Mouse (Mus musculus) ES-Bruce4 (cell line): ENCODE results near the gene Terf2ip. TPM values are rescaled to one million over a fixed set of nuclear protein-coding genes. Genes with fewer than 3 reads are reported as not detected.

Experiments used
- H3K27ac ChIP-seq: 2 replicates; pipeline ENCODE4 v1.5.1; 2012; ENCODE audit warnings: low read length, inconsistent platforms; ENCODE audit not compliant: insufficient read depth
- H3K27me3 ChIP-seq: 2 replicates; pipeline ENCODE4 v1.6.1; 2012; ENCODE audit warnings: mild to moderate bottlenecking, low read length, inconsistent platforms; ENCODE audit not compliant: control insufficient read depth, poor library complexity, insufficient read depth, severe bottlenecking
- H3K36me3 ChIP-seq: 2 replicates; pipeline ENCODE4 v1.6.1; 2012; ENCODE audit warnings: inconsistent platforms, mild to moderate bottlenecking, low read length, moderate library complexity; ENCODE audit not compliant: control insufficient read depth, poor library complexity, insufficient read depth, severe bottlenecking
- H3K4me1 ChIP-seq: one replicate; pipeline ENCODE4 v1.8.1; 2011; ENCODE audit warnings: low read length; ENCODE audit not compliant: control insufficient read depth, insufficient read depth
- H3K4me3 ChIP-seq: 2 replicates; pipeline ENCODE4 v1.5.1; 2011; ENCODE audit warnings: low read depth, mild to moderate bottlenecking, low read length
- H3K9ac ChIP-seq: 2 replicates; pipeline ENCODE4 v1.6.1; 2012; ENCODE audit warnings: low read depth, mild to moderate bottlenecking, inconsistent platforms; ENCODE audit not compliant: poor library complexity, severe bottlenecking
- H3K9me3 ChIP-seq: replicated peaks from 2 replicates; pipeline ENCODE4 v1.6.1; 2012; ENCODE audit warnings: mild to moderate bottlenecking, low read length, inconsistent platforms; ENCODE audit not compliant: control insufficient read depth, poor library complexity, insufficient read depth, severe bottlenecking
- CTCF ChIP-seq: IDR thresholded peaks from one replicate; pipeline ENCODE4 v1.8.1; 2011; ENCODE audit warnings: low read depth, low read length
- EP300 ChIP-seq: IDR thresholded peaks from 2 replicates; pipeline ENCODE4 v1.6.1; 2011; ENCODE audit warnings: low read depth, low read length; ENCODE audit not compliant: insufficient read depth
- POLR2A ChIP-seq: IDR thresholded peaks from one replicate; pipeline ENCODE4 v1.8.1; 2011; ENCODE audit warnings: low read length; ENCODE audit not compliant: insufficient read depth
- polyA plus RNA-seq: library from polyadenylated mRNA; stranded (reverse); fragments of >200 nt; gene quantifications from 2 replicates; pipeline ENCODE4 v1.2.4, GENCODE M21; 2011; ENCODE audit warnings: low read depth; ENCODE audit not compliant: missing spikeins, insufficient read depth, insufficient read length

The Terf2ip gene
- polyA plus RNA-seq, 1 experiment, result 10.3 TPM

DNA sequence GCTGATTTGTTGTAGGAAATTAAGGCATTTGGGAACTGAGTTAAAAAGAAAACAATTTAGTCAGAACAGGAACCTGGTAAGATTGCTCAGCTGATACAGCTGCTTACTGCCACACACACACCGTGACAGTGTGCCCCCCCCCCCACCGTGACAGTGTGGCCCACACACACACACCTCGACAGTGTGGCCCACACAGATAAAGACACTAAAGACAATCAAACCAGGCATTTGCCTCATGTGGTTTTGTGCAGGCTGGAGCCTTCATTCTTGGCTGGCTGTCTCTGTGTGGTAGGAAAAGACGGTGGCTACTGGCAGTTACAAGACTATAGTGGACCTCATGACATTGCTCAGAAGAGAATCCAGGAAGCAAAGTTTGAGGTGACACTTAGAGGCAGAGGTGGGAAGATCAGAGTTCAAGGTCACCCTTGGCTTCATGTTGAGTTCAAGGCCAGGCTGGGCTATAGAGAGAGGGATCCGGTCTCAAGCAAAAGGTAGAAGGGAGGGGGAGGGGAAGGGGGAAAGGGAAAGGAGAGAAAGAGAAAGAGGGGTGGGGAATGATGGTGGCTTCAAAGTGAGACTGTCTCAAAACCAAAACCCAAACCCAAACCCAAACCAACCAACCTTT is 43.8 kb upstream of the Terf2ip start:
- Histone ChIP-seq H3K27me3 (no peaks in the 10 kb centered on the region), H3K4me1 (peaks cover 2% of the 10 kb centered on the region), H3K9me3 (no peaks in the 10 kb centered on the region), H3K27ac (peak overlapping the region; percentile 14; the same call in 1 of the 2 replicates), H3K36me3 (peaks cover 28% of the 10 kb centered on the region), H3K4me3 (no peak overlapping the region), H3K9ac (no peak overlapping the region)
- TF ChIP-seq EP300 (no peak), POLR2A (no peak), CTCF (no peak)

DNA sequence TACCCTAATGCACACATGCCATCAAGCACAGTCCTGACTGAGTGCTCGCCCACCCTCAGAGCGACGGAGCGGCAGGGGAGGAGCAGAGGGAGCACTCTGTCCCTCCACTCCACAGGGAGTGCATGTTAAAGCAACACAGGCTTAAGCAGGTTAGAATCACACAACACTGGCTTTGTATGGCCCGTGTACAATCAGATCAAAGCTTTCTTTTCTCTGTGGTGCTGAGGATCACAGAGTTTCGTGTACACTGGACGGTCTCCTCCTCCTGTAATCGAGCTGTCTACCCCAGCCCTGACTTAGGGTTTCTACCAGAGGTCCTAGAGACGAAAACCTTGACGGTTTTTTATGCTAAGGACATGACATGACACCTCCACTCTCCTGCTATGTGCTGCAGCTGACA is 42.7 kb upstream of the Terf2ip start:
- H3K4me1 ChIP-seq, result no peaks in the 10 kb centered on the region
- no peaks in the 10 kb centered on the region for H3K27me3 ChIP-seq
- H3K27ac ChIP-seq, result no peak overlapping the region
- peaks cover 28% of the 10 kb centered on the region for H3K36me3 ChIP-seq
- TF ChIP-seq POLR2A (no peak), CTCF (no peak), EP300 (no peak)
- no peak overlapping the region for H3K9ac ChIP-seq
- H3K4me3 ChIP-seq, result no peak overlapping the region
- no peaks in the 10 kb centered on the region; the same call in 1 of the 2 replicates for H3K9me3 ChIP-seq

DNA sequence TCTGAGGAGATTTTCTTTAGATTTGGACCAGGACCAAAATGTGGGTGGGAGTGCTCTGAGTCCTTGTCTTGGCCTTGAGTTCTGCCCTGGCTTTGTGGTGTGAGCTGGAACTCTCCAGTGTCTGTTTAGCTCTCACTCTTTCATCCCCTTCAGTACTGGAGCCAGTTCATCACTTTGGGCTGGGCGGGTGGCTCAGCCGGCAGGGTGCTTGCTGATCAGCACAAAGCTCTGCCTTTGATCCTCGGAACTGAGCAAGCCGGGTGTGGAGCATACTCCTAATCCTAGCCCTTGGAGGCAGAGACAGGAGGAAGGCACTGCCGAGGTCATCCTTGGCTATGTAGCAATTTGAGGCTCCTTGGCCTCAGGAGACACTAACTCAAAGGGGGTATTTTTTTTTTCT is 42.2 kb upstream of the Terf2ip start:
- Histone ChIP-seq H3K4me3 (no peak overlapping the region), H3K36me3 (peaks cover 28% of the 10 kb centered on the region), H3K27me3 (no peaks in the 10 kb centered on the region), H3K4me1 (no peaks in the 10 kb centered on the region), H3K9me3 (peaks cover under 1% of the 10 kb centered on the region; the same call in 1 of the 2 replicates), H3K9ac (no peak overlapping the region), H3K27ac (no peak overlapping the region)
- TF ChIP-seq POLR2A (no peak), CTCF (no peak), EP300 (no peak)

DNA sequence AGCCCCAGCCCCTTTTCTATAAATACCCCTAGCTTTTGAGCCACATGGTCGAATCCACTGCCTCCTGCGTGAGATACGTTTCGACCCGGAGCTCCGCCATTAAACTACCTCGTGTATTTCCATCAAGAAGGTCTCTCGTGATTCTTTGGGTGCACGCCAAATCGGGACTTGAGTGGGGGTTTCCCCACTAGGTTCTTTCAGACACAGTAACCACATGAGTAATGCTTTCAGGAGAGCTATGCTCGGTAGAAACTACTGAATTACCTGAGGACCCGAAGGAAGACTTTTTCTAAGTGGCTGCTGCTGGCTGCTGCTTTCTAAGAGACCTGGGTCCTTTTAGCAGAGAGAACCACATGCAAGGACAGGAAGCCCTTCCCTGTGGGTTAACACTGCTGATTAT is 37.1 kb upstream of the Terf2ip start:
- H3K4me1 ChIP-seq, result no peaks in the 10 kb centered on the region
- H3K36me3 ChIP-seq, result peaks cover 57% of the 10 kb centered on the region
- TF ChIP-seq EP300, result no peak
- no peak for TF ChIP-seq CTCF
- no peak for TF ChIP-seq POLR2A
- H3K4me3 ChIP-seq, result no peak overlapping the region
- H3K9ac ChIP-seq, result no peak overlapping the region
- peaks cover 13% of the 10 kb centered on the region for H3K9me3 ChIP-seq
- no peak overlapping the region for H3K27ac ChIP-seq
- no peaks in the 10 kb centered on the region for H3K27me3 ChIP-seq

DNA sequence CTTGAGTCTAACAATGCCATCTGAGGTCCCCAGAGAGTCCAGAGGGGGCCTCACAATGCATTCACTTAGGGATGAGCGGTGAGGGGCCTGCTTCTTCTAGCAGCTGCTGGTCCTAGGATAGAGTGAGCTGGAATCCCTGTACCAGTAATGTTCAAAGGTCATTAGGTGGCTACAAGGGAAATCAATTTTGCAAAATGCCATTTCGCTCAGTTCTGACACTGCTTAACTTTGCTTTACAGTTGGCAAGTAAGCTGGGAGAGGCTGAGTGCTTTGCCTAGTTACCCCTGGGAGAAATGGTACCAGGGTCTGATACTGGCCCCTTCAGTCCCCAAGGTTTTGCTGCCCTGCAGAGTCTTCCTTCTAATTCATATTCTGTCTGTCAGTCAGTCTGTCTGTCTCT is 35.5 kb upstream of the Terf2ip start:
- H3K9ac ChIP-seq, result no peak overlapping the region
- no peaks in the 10 kb centered on the region for H3K4me1 ChIP-seq
- peaks cover 68% of the 10 kb centered on the region for H3K36me3 ChIP-seq
- no peaks in the 10 kb centered on the region for H3K27me3 ChIP-seq
- no peak for TF ChIP-seq CTCF
- no peak for TF ChIP-seq EP300
- no peak for TF ChIP-seq POLR2A
- peaks cover 13% of the 10 kb centered on the region for H3K9me3 ChIP-seq
- no peak overlapping the region for H3K4me3 ChIP-seq
- no peak overlapping the region for H3K27ac ChIP-seq

DNA sequence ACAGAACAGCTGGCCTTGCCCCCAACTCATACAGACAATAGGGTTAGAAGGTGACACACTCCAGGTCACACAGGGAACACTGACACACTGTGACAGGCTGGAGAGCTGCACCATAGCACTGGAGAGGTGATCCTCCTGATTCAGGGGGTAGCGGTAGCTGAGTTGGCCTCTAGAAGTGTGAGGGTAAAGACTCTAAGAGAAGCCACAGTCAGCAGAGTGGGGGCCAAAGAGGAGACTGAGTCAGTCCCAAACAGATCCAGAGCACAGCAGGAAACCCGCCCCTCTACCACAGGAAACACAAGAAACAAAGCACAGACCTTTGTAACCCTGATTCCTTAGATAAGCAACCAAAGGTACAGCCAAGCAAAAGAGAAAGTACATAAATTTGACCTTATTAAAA is 34.9 kb upstream of the Terf2ip start:
- Histone ChIP-seq H3K27ac (no peak overlapping the region), H3K9me3 (peaks cover 13% of the 10 kb centered on the region), H3K4me3 (no peak overlapping the region), H3K9ac (no peak overlapping the region), H3K36me3 (peaks cover 71% of the 10 kb centered on the region), H3K27me3 (no peaks in the 10 kb centered on the region), H3K4me1 (no peaks in the 10 kb centered on the region)
- TF ChIP-seq POLR2A, result no peak
- TF ChIP-seq CTCF, result no peak
- no peak for TF ChIP-seq EP300
